Mouse (Mus musculus) testis, adult 2 months (tissue): ENCODE measurements around the gene Cbx8.
A peak's percentile ranks its signal among the peaks of the same experiment; 100 is the strongest.

Experiments
- CTCF ChIP-seq: fragments of 200-500 bp; IDR thresholded peaks from 2 replicates; pipeline ENCODE4 v1.5.1; 2012; ENCODE audit warnings: low read depth, mild to moderate bottlenecking, inconsistent platforms, low read length, moderate library complexity; ENCODE audit not compliant: control insufficient read depth, insufficient read depth, insufficient replicate concordance
- POLR2A ChIP-seq: fragments of 200-500 bp; IDR thresholded peaks from 2 replicates; pipeline ENCODE4 v1.6.1; 2012; ENCODE audit warnings: low read depth, mild to moderate bottlenecking, inconsistent platforms, low read length, moderate library complexity; ENCODE audit not compliant: control insufficient read depth

DNA sequence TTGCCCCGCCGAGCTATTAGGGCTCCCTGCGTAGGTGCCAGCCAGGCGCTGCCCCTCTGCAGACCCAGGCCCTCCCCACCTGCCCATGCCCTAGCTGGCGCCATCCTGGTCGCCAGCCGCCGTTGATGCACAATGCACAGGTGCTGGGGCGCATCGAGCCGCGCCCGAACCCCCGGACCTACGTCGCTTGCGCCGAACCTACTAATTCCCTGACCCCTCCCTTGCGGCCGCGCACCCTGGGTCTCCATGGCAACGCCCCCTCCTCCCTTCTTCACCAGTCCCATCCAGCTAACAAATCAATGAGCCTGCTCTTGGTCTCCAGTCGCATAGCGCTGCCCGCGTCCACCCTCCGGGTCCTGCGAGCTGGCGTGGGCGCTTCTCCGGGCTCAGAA, 552 bp upstream of the Cbx8 start:
- TF ChIP-seq CTCF (no peak), POLR2A (0 out of 2 replicates have a peak, but pooled peaks have one; percentile 5)
